Mouse (Mus musculus) heart, adult 2 months (tissue): Measurements from ENCODE around the gene Pdzd2.

Source experiments
- CTCF ChIP-seq: fragments of 200-600 bp; IDR thresholded peaks from 2 replicates; pipeline ENCODE4 v1.8.1; 2022; ENCODE audit warnings: antibody characterized with exemption, mild to moderate bottlenecking, moderate library complexity
- EP300 ChIP-seq: fragments of 200-500 bp; IDR thresholded peaks from 2 replicates; pipeline ENCODE4 v1.6.1; 2011; ENCODE audit warnings: low read depth, low read length, control low read depth; ENCODE audit not compliant: insufficient read depth
- POLR2A ChIP-seq: fragments of 200-500 bp; IDR thresholded peaks from 2 replicates; pipeline ENCODE4 v1.6.1; 2011; ENCODE audit warnings: mild to moderate bottlenecking, low read depth, low read length, control low read depth; ENCODE audit not compliant: insufficient read depth

GRCm38 (mm10) chr15:12546781-12547180, 192.9 kb downstream of the Pdzd2 start:
- TF ChIP-seq CTCF (no peak), EP300 (no peak), POLR2A (no peak)
